Mouse (Mus musculus) MEL (cell line): ENCODE data around the gene Tbc1d9.

Experiments used
- CTCF ChIP-seq, 3 experiments: IDR thresholded peaks in 2 of 3; conservative IDR thresholded peaks in 1 of 3; 2 replicates each; pipeline ENCODE4 v1.5.1; 2011 to 2012; ENCODE audit warnings: low read length in 3 of 3, low read depth in 2 of 3, mild to moderate bottlenecking in 2 of 3, improper control_type of control experiment in 1 of 3, inconsistent platforms in 1 of 3, mixed read lengths in 1 of 3, moderate library complexity in 1 of 3; ENCODE audit not compliant: control insufficient read depth in 1 of 3, insufficient read depth in 1 of 3, poor library complexity in 1 of 3, severe bottlenecking in 1 of 3
- EP300 ChIP-seq, 2 experiments: IDR thresholded peaks; 2 replicates each; pipeline ENCODE4 v1.6.1; 2011; ENCODE audit warnings: improper control_type of control experiment in 2 of 2, low read length in 2 of 2, low read depth in 1 of 2, mild to moderate bottlenecking in 1 of 2
- HCFC1 ChIP-seq: IDR thresholded peaks from 2 replicates; pipeline ENCODE4 v1.6.1; 2012; ENCODE audit warnings: low read depth, mild to moderate bottlenecking, inconsistent platforms, low read length, improper control_type of control experiment, moderate library complexity
- POLR2AphosphoS5 ChIP-seq: IDR thresholded peaks from 2 replicates; pipeline ENCODE4 v1.6.1; 2012; ENCODE audit warnings: low read depth, borderline replicate concordance, mild to moderate bottlenecking, inconsistent platforms, low read length, moderate library complexity, mixed read lengths
- USF2 ChIP-seq, 2 experiments: IDR thresholded peaks; 2 replicates each; pipeline ENCODE4 v1.6.1; 2011 to 2012; ENCODE audit warnings: improper control_type of control experiment in 2 of 2, low read length in 2 of 2, borderline replicate concordance in 1 of 2, inconsistent platforms in 1 of 2, low read depth in 1 of 2, mild to moderate bottlenecking in 1 of 2; ENCODE audit not compliant: insufficient read depth in 1 of 2
- ZC3H11A ChIP-seq: IDR thresholded peaks from 2 replicates; pipeline ENCODE4 v1.6.1; 2012; ENCODE audit warnings: low read depth, mild to moderate bottlenecking, inconsistent platforms, low read length, improper control_type of control experiment

DNA sequence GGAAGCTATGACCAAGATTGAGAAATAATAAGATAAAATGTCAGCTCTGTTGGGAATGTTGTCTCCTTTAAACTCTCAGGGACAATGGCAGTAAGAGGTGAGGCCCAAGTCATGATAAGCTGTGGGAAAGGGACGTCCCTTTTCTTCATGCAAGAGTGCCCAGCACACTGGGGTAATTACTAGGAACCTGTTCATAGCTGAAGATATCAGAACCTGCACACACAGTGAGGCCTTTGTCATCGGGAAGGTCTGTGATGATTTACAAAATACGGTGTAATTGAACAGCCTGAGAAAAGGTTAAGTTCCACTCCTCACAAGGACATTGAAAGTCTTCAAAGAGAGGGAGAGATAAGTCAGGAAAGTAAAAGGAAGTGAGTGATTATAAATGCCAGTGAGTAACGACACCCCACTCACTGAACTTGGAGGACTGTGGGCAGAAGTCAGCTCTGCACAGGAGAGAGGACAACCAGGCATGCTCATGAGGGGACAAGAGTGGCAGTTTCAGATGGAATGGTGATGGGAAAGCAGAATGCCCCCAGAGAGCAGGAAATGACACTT, 24.5 kb downstream of the Tbc1d9 start:
- TF ChIP-seq CTCF (IDR thresholded peaks at IDR 0.05 in 2 of 3, conservative IDR thresholded peaks at IDR 0.05 in 1 of 3; ENCODE audit: control insufficient read depth in 1 of 3, insufficient read depth in 1 of 3, low read depth in 2 of 3, low read length in 3 of 3, poor library complexity in 1 of 3, severe bottlenecking in 1 of 3) (no peak), HCFC1 (no peak), EP300 (IDR thresholded peaks at IDR 0.05; ENCODE audit: low read depth in 1 of 2, low read length in 2 of 2) (no peak), POLR2AphosphoS5 (no peak), ZC3H11A (no peak), USF2 (IDR thresholded peaks at IDR 0.05; ENCODE audit: borderline replicate concordance in 1 of 2, insufficient read depth in 1 of 2, low read depth in 1 of 2, low read length in 2 of 2) (no peak)
